Mouse (Mus musculus): Measurements from ENCODE around the gene Tlx2. TPM values are rescaled to one million over a fixed set of nuclear protein-coding genes. Genes with fewer than 3 reads are reported as not detected.

The Tlx2 gene
- polyA plus RNA-seq, 1 experiment from 2014 or later: not detected

GRCm38 (mm10) chr6:83084477-83084876 lies 14.4 kb upstream of the Tlx2 start:
- H3K4me2 ChIP-seq (ENCODE audit: low read depth, severe bottlenecking): peak overlapping the region; percentile 15; the same call in 1 of the 2 replicates

DNA sequence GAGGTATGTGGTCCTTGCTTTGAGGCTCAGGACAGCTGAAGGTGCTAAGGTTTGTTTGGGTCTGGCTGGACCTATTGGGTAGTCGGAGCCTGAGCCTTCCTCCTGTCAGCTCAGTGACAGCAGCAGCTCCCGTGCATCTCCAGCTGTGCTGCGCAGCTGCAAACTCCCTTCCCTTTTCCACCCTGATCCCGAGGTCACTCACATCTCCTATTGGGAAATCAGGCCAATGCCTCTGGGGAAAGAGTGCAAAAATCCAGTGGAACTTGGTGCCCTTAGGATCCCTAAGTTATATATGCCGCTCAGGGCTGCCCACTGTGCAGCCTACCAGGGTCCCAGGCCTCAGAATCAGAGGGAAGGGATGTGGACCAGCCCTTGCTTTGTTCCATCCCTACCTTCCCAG lies 13.4 kb upstream of the Tlx2 start:
- WGBS: 18% methylated on average over 5 of the region's 5 CpGs
- H3K4me3 ChIP-seq (ENCODE audit: low read depth, low read length): no peak overlapping the region
- 0 out of 2 replicates have a peak, but pooled peaks cover 4% of the 10 kb centered on the region for H3K36me3 ChIP-seq (ENCODE audit: control insufficient read depth, insufficient read depth, low read length)
- no peak overlapping the region; the same call in 1 of the 2 replicates for H3K9ac ChIP-seq (ENCODE audit: low read length)
- H3K9me3 ChIP-seq (ENCODE audit: control insufficient read depth, low read length): no peaks in the 10 kb centered on the region
- H3K27me3 ChIP-seq (ENCODE audit: control insufficient read depth, insufficient read depth, low read length): peaks cover 40% of the 10 kb centered on the region
- DNase-seq (ENCODE audit: low spot score) (no peak), ATAC-seq (ENCODE audit: insufficient number of reproducible peaks, low FRiP score, low TSS enrichment, low read depth) (no peak)
- H3K27ac ChIP-seq (replicated peaks; ENCODE audit: low read depth, low read length): no peak overlapping the region
- peaks cover 36% of the 10 kb centered on the region for H3K4me1 ChIP-seq (ENCODE audit: control insufficient read depth, insufficient read depth, low read length)
- H3K4me2 ChIP-seq (ENCODE audit: low read depth, severe bottlenecking): no peak overlapping the region

More at GRCm38 (mm10) chr6:83084477-83084876, 14.4 kb upstream of the Tlx2 start:
- 0 out of 2 replicates have a peak, but pooled peaks cover 4% of the 10 kb centered on the region for H3K36me3 ChIP-seq (ENCODE audit: control insufficient read depth, insufficient read depth, low read length)
- WGBS: 6% methylated on average over 6 of the region's 6 CpGs
- no peaks in the 10 kb centered on the region for H3K9me3 ChIP-seq (ENCODE audit: control insufficient read depth, low read length)
- no peak overlapping the region for H3K4me3 ChIP-seq (ENCODE audit: low read depth, low read length)
- peaks cover 31% of the 10 kb centered on the region for H3K4me1 ChIP-seq (ENCODE audit: control insufficient read depth, insufficient read depth, low read length)
- no peak overlapping the region for H3K27ac ChIP-seq (replicated peaks; ENCODE audit: low read depth, low read length)
- ATAC-seq (ENCODE audit: insufficient number of reproducible peaks, low FRiP score, low TSS enrichment, low read depth) (no peak), DNase-seq (ENCODE audit: low spot score) (no peak)
- H3K9ac ChIP-seq (ENCODE audit: low read length): no peak overlapping the region
- H3K27me3 ChIP-seq (ENCODE audit: control insufficient read depth, insufficient read depth, low read length): peaks cover 45% of the 10 kb centered on the region

DNA sequence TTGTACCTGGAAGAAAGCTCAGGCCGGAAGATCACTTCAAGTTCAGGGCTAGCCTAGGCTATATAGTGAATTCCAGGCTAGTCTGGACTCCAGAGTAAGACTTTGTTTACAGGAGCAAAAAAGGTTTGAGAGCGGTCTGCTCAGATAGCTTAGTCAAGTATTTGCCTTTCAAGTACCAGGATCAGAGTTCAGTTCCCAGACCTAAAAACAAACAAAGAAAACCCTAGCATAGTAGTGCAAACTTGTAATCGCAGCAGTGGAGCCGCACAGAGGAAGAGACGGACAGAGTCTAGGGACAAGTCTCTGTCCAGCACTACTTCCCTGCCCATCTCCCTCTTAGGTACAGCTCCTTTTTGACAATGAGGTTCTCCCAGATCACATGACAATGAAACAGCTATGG lies 10.1 kb upstream of the Tlx2 start:
- peaks cover 10% of the 10 kb centered on the region; the same call in 1 of the 2 replicates for H3K27me3 ChIP-seq (ENCODE audit: control insufficient read depth, insufficient read depth, low read length)

DNA sequence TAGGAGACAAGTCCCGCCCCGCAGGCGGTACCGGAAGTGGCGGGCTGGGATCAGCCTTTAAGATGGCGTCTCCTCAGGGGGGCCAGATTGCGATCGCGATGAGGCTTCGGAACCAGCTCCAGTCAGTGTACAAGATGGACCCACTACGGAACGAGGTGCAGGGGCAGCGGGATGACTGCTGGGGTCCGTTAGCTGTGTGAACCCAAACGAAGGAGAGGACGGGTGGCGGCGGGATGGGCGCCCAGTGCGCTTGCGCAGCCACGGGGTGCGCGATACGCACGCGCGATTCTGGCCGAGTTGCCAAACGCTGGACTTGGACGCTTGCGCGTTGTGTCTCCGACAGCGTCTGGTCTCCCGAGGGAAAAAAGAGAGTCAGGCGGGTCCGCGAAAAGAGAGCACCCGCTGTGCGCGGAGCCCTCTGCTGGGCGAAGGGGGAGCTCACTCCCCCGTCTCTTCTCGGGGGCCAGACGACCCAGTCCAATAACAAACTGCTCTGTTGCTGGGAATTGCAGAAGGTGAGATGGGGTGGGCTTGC lies 8.3 kb upstream of the Tlx2 start:
- H3K27me3 ChIP-seq (ENCODE audit: control insufficient read depth, insufficient read depth, low read length): peaks cover 14% of the 10 kb centered on the region

More for the DNA sequence above, 10.1 kb upstream of the Tlx2 start:
- WGBS: 91% methylated on average over 5 of the region's 5 CpGs
- Histone ChIP-seq H3K27ac (replicated peaks; ENCODE audit: low read depth, low read length) (no peak overlapping the region), H3K4me3 (ENCODE audit: low read depth, low read length) (no peak overlapping the region), H3K9ac (ENCODE audit: low read length) (no peak overlapping the region), H3K9me3 (ENCODE audit: control insufficient read depth, low read length) (no peaks in the 10 kb centered on the region), H3K4me2 (ENCODE audit: low read depth, severe bottlenecking) (no peak overlapping the region), H3K4me1 (ENCODE audit: control insufficient read depth, insufficient read depth, low read length) (peaks cover 18% of the 10 kb centered on the region), H3K36me3 (ENCODE audit: control insufficient read depth, insufficient read depth, low read length) (0 out of 2 replicates have a peak, but pooled peaks cover 4% of the 10 kb centered on the region)
- ATAC-seq (ENCODE audit: insufficient number of reproducible peaks, low FRiP score, low TSS enrichment, low read depth) (no peak), DNase-seq (ENCODE audit: low spot score) (no peak)

GRCm38 (mm10) chr6:83077630-83078323 lies 7.7 kb upstream of the Tlx2 start, which contains the start of gene Pcgf1:
Pcgf1 (plus strand) TSS chr6:83077869.
- Histone ChIP-seq H3K4me3 (ENCODE audit: low read depth, low read length) (peak within 1 kb of the TSS; percentile 72), H3K4me1 (ENCODE audit: control insufficient read depth, insufficient read depth, low read length) (peaks cover 4% of the 10 kb centered on the region; the same call in 1 of the 2 replicates), H3K27me3 (ENCODE audit: control insufficient read depth, insufficient read depth, low read length) (peaks cover 19% of the 10 kb centered on the region), H3K9me3 (ENCODE audit: control insufficient read depth, low read length) (no peaks in the 10 kb centered on the region), H3K4me2 (ENCODE audit: low read depth, severe bottlenecking) (peak within 1 kb of the TSS; percentile 99), H3K36me3 (ENCODE audit: control insufficient read depth, insufficient read depth, low read length) (0 out of 2 replicates have a peak, but pooled peaks cover 4% of the 10 kb centered on the region), H3K9ac (ENCODE audit: low read length) (peak within 1 kb of the TSS; percentile 79), H3K27ac (replicated peaks; ENCODE audit: low read depth, low read length) (peak within 1 kb of the TSS; percentile 80)
- no peak for DNase-seq (ENCODE audit: low spot score)
- ATAC-seq (ENCODE audit: insufficient number of reproducible peaks, low FRiP score, low TSS enrichment, low read depth): peak; percentile 88
- under 1% methylated on average over 54 of the region's 54 CpGs for WGBS

More for the DNA sequence above, 8.3 kb upstream of the Tlx2 start:
- Histone ChIP-seq H3K4me3 (ENCODE audit: low read depth, low read length) (peak overlapping the region; percentile 72), H3K27ac (replicated peaks; ENCODE audit: low read depth, low read length) (no peak overlapping the region; the same call in 1 of the 2 replicates), H3K9me3 (ENCODE audit: control insufficient read depth, low read length) (no peaks in the 10 kb centered on the region), H3K36me3 (ENCODE audit: control insufficient read depth, insufficient read depth, low read length) (0 out of 2 replicates have a peak, but pooled peaks cover 4% of the 10 kb centered on the region), H3K9ac (ENCODE audit: low read length) (peak overlapping the region; percentile 79), H3K4me1 (ENCODE audit: control insufficient read depth, insufficient read depth, low read length) (peaks cover 7% of the 10 kb centered on the region; the same call in 1 of the 2 replicates), H3K4me2 (ENCODE audit: low read depth, severe bottlenecking) (peak overlapping the region; percentile 99)
- DNase-seq (ENCODE audit: low spot score) (peak; percentile 100), ATAC-seq (ENCODE audit: insufficient number of reproducible peaks, low FRiP score, low TSS enrichment, low read depth) (peak; percentile 81)
- under 1% methylated on average over 46 of the region's 46 CpGs for WGBS

GRCm38 (mm10) chr6:83074979-83075378 lies 4.9 kb upstream of the Tlx2 start:
- Histone ChIP-seq H3K4me3 (ENCODE audit: low read depth, low read length) (no peak overlapping the region), H3K9ac (ENCODE audit: low read length) (no peak overlapping the region), H3K36me3 (ENCODE audit: control insufficient read depth, insufficient read depth, low read length) (no peaks in the 10 kb centered on the region), H3K4me2 (ENCODE audit: low read depth, severe bottlenecking) (no peak overlapping the region), H3K9me3 (ENCODE audit: control insufficient read depth, low read length) (no peaks in the 10 kb centered on the region), H3K27ac (replicated peaks; ENCODE audit: low read depth, low read length) (no peak overlapping the region), H3K4me1 (ENCODE audit: control insufficient read depth, insufficient read depth, low read length) (peaks cover 16% of the 10 kb centered on the region), H3K27me3 (ENCODE audit: control insufficient read depth, insufficient read depth, low read length) (peaks cover 45% of the 10 kb centered on the region)
- DNase-seq (ENCODE audit: low spot score): no peak
- 23% methylated on average over 2 of the region's 2 CpGs for WGBS
- no peak for ATAC-seq (ENCODE audit: insufficient number of reproducible peaks, low FRiP score, low TSS enrichment, low read depth)

GRCm38 (mm10) chr6:83071220-83071619 lies 1.1 kb upstream of the Tlx2 start:
- 0 out of 2 replicates have a peak, but pooled peaks have one; percentile 55 for ATAC-seq (ENCODE audit: insufficient number of reproducible peaks, low FRiP score, low TSS enrichment, low read depth)

More at GRCm38 (mm10) chr6:83071220-83071619, 1.1 kb upstream of the Tlx2 start:
- Histone ChIP-seq H3K27ac (replicated peaks; ENCODE audit: low read depth, low read length) (no peak overlapping the region), H3K4me3 (ENCODE audit: low read depth, low read length) (peak overlapping the region; percentile 14; the same call in 1 of the 2 replicates), H3K4me2 (ENCODE audit: low read depth, severe bottlenecking) (0 out of 2 replicates have a peak overlapping the region, but pooled peaks have one; percentile 15), H3K27me3 (ENCODE audit: control insufficient read depth, insufficient read depth, low read length) (peaks cover 81% of the 10 kb centered on the region), H3K9me3 (ENCODE audit: control insufficient read depth, low read length) (no peaks in the 10 kb centered on the region), H3K9ac (ENCODE audit: low read length) (0 out of 2 replicates have a peak overlapping the region, but pooled peaks have one; percentile 2), H3K36me3 (ENCODE audit: control insufficient read depth, insufficient read depth, low read length) (no peaks in the 10 kb centered on the region), H3K4me1 (ENCODE audit: control insufficient read depth, insufficient read depth, low read length) (peaks cover 19% of the 10 kb centered on the region)
- 1% methylated on average over 24 of the region's 24 CpGs for WGBS
- DNase-seq (ENCODE audit: low spot score): peak; percentile 48
